Mouse (Mus musculus) c-Kit-positive CD71-positive TER-119-negative erythroid progenitor cells, embryonic 14.5 days (primary cell): ENCODE measurements around the gene Derl3.
A peak's percentile ranks its signal among the peaks of the same experiment; 100 is the strongest.

Experiments
- DNase-seq: peaks from one replicate; pipeline ENCODE4 v3.0.0-alpha.2; 2013; ENCODE audit warnings: low read depth

The Derl3 gene

GRCm38 (mm10) chr10:75915557-75915956 lies 22.3 kb downstream of the Derl3 start:
- DNase-seq, result no peak

- DNase-seq, result no peak
Observed at GRCm38 (mm10) chr10:75916840-75917239, 23.6 kb downstream of the Derl3 start.

- DNase-seq, result no peak
Observed at GRCm38 (mm10) chr10:75919026-75919425, 25.8 kb downstream of the Derl3 start.

- DNase-seq, result peak; percentile 92
Observed at GRCm38 (mm10) chr10:75921026-75921725, 28.0 kb downstream of the Derl3 start, which contains the start of gene Smarcb1. TSS of gene Smarcb1 (minus strand) at chr10:75921617.

- no peak for DNase-seq
Observed at GRCm38 (mm10) chr10:75921726-75922560, 28.7 kb downstream of the Derl3 start.

- DNase-seq, result no peak
Observed at GRCm38 (mm10) chr10:75924324-75924723, 31.1 kb downstream of the Derl3 start.

- DNase-seq, result no peak
Observed at GRCm38 (mm10) chr10:75926396-75926795, 33.2 kb downstream of the Derl3 start.

GRCm38 (mm10) chr10:75930304-75930703 lies 37.1 kb downstream of the Derl3 start:
- DNase-seq, result no peak

- DNase-seq, result no peak
Observed at GRCm38 (mm10) chr10:75931311-75931710, 38.1 kb downstream of the Derl3 start.

GRCm38 (mm10) chr10:75932081-75932678 lies 39.0 kb downstream of the Derl3 start:
- DNase-seq, result no peak

- no peak for DNase-seq
Observed at GRCm38 (mm10) chr10:75932891-75933290, 39.7 kb downstream of the Derl3 start, which contains the start of gene Chchd10. TSS of gene Chchd10 (plus strand) at chr10:75933130.

GRCm38 (mm10) chr10:75934991-75935390 lies 41.8 kb downstream of the Derl3 start:
- DNase-seq, result no peak

- DNase-seq, result peak; percentile 84
Observed at GRCm38 (mm10) chr10:75935680-75936541, 42.7 kb downstream of the Derl3 start, which contains the start of gene Mmp11. TSS of gene Mmp11 (minus strand) at chr10:75936496.

- DNase-seq, result no peak
Observed at GRCm38 (mm10) chr10:75936909-75937667, 43.9 kb downstream of the Derl3 start.

GRCm38 (mm10) chr10:75937851-75938643 lies 44.8 kb downstream of the Derl3 start:
- DNase-seq, result no peak

GRCm38 (mm10) chr10:75939481-75940234 lies 46.4 kb downstream of the Derl3 start:
- peak; percentile 62 for DNase-seq

GRCm38 (mm10) chr10:75940520-75940919 lies 47.3 kb downstream of the Derl3 start, which contains the start of gene Gm867:
TSS of gene Gm867 (minus strand) at chr10:75940672.
- no peak for DNase-seq

- DNase-seq, result no peak
Observed at GRCm38 (mm10) chr10:75941042-75941824, 48.0 kb downstream of the Derl3 start.
